Mouse (Mus musculus) thymus, adult 2 months (tissue): ENCODE data around the gene Hacd1.

ENCODE experiments used
- CTCF ChIP-seq: fragments of 200-500 bp; IDR thresholded peaks from 2 replicates; pipeline ENCODE4 v1.5.1; 2012; ENCODE audit warnings: mild to moderate bottlenecking, control low read depth, low read length, moderate library complexity, borderline replicate concordance; ENCODE audit not compliant: control insufficient read depth, poor library complexity, insufficient read depth; ENCODE audit errors: extremely low read depth
- POLR2A ChIP-seq: fragments of 200-500 bp; IDR thresholded peaks from 2 replicates; pipeline ENCODE4 v1.6.1; 2012; ENCODE audit warnings: mild to moderate bottlenecking, low read length, control low read depth, moderate library complexity; ENCODE audit not compliant: control insufficient read depth, poor library complexity, insufficient read depth; ENCODE audit errors: extremely low read depth

- TF ChIP-seq CTCF (no peak), POLR2A (no peak)
These were observed 48.0 kb upstream of the Hacd1 start for GRCm38 (mm10) chr2:14103924-14104323.
